Mouse (Mus musculus) testis, adult 2 months (tissue): ENCODE measurements around the gene Dnm3. TPM values are rescaled to one million over a fixed set of nuclear protein-coding genes. Genes with fewer than 3 reads are reported as not detected.

Source experiments
- H3K27ac ChIP-seq: fragments of 200-500 bp; 2 replicates; pipeline ENCODE4 v1.5.1; 2012; ENCODE audit warnings: low read depth, low read length; ENCODE audit not compliant: control insufficient read depth, insufficient read depth
- H3K27me3 ChIP-seq: fragments of 200-500 bp; 2 replicates; pipeline ENCODE4 v1.6.1; 2012; ENCODE audit warnings: mild to moderate bottlenecking, low read length, moderate library complexity; ENCODE audit not compliant: control insufficient read depth, insufficient read depth
- H3K36me3 ChIP-seq: fragments of 200-500 bp; 2 replicates; pipeline ENCODE4 v1.6.1; 2012; ENCODE audit warnings: mild to moderate bottlenecking, low read length; ENCODE audit not compliant: control insufficient read depth, insufficient read depth
- H3K4me1 ChIP-seq: fragments of 200-500 bp; 2 replicates; pipeline ENCODE4 v1.6.1; 2012; ENCODE audit warnings: low read length; ENCODE audit not compliant: control insufficient read depth, insufficient read depth
- H3K4me3 ChIP-seq: fragments of 200-500 bp; 2 replicates; pipeline ENCODE4 v1.5.1; 2012; ENCODE audit warnings: low read depth, mild to moderate bottlenecking, low read length, moderate library complexity, mixed read lengths; ENCODE audit not compliant: control insufficient read depth
- CTCF ChIP-seq: fragments of 200-500 bp; IDR thresholded peaks from 2 replicates; pipeline ENCODE4 v1.5.1; 2012; ENCODE audit warnings: low read depth, mild to moderate bottlenecking, inconsistent platforms, low read length, moderate library complexity; ENCODE audit not compliant: control insufficient read depth, insufficient read depth, insufficient replicate concordance
- POLR2A ChIP-seq: fragments of 200-500 bp; IDR thresholded peaks from 2 replicates; pipeline ENCODE4 v1.6.1; 2012; ENCODE audit warnings: low read depth, mild to moderate bottlenecking, inconsistent platforms, low read length, moderate library complexity; ENCODE audit not compliant: control insufficient read depth
- polyA plus RNA-seq: library from polyadenylated mRNA; depleted of rRNA; stranded (reverse); fragments of >200 nt; gene quantifications from 2 replicates; pipeline ENCODE4 v1.2.3, GENCODE M21; 2012

Gene Dnm3
- polyA plus RNA-seq, 1 experiment = 13.8 TPM

- Histone ChIP-seq H3K27me3 (no peaks in the 10 kb centered on the region), H3K4me1 (no peaks in the 10 kb centered on the region), H3K27ac (no peak overlapping the region), H3K36me3 (no peaks in the 10 kb centered on the region), H3K4me3 (no peak overlapping the region)
- TF ChIP-seq POLR2A = no peak
- TF ChIP-seq CTCF = no peak
These were observed 368.4 kb downstream of the Dnm3 start for GRCm38 (mm10) chr1:162109437-162109813.

DNA sequence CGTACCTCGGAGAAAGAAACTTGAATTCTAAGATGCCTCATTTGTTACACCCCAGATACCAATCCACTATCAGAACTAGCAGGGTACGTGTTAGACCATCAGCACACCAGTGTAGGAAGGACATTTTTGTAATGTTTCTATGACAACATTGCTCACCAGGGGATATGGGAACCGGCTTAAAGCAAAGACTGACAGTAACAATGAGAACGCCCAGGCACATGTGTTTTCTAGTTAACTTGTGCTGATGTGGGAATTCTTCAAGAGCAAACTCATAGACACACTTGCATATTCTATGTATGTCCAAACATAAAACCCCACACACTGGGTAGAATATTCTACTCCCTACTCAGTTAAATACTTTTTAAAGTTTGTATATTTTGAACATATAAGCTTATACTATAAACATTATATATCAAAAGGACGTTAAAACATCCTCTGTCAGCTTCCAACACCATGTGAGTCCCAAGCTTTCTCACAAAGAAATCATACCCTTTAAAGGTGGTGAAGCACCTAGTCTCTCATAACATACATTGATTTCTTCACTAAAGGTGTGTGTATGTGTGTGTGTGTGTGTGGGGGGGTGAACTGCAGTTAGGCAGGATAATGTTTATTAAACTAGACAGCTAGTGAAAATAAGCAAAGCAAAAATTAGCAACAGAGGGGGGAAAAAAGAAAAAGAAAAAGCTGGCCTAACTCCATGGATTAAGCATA is 369.0 kb downstream of the Dnm3 start:
- Histone ChIP-seq H3K36me3 (no peaks in the 10 kb centered on the region), H3K27me3 (no peaks in the 10 kb centered on the region), H3K4me3 (no peak overlapping the region), H3K27ac (no peak overlapping the region), H3K4me1 (no peaks in the 10 kb centered on the region)
- no peak for TF ChIP-seq CTCF
- no peak for TF ChIP-seq POLR2A

- H3K27ac ChIP-seq = peak overlapping the region; percentile 4; the same call in 1 of the 2 replicates
- TF ChIP-seq CTCF (no peak), POLR2A (no peak)
- no peaks in the 10 kb centered on the region for H3K27me3 ChIP-seq
- H3K36me3 ChIP-seq = no peaks in the 10 kb centered on the region
- H3K4me3 ChIP-seq = no peak overlapping the region
- H3K4me1 ChIP-seq = no peaks in the 10 kb centered on the region
These were observed 369.6 kb downstream of the Dnm3 start for GRCm38 (mm10) chr1:162108181-162108671.

- H3K36me3 ChIP-seq = no peaks in the 10 kb centered on the region
- no peak overlapping the region for H3K27ac ChIP-seq
These were observed 370.7 kb downstream of the Dnm3 start for GRCm38 (mm10) chr1:162107011-162107606.

DNA sequence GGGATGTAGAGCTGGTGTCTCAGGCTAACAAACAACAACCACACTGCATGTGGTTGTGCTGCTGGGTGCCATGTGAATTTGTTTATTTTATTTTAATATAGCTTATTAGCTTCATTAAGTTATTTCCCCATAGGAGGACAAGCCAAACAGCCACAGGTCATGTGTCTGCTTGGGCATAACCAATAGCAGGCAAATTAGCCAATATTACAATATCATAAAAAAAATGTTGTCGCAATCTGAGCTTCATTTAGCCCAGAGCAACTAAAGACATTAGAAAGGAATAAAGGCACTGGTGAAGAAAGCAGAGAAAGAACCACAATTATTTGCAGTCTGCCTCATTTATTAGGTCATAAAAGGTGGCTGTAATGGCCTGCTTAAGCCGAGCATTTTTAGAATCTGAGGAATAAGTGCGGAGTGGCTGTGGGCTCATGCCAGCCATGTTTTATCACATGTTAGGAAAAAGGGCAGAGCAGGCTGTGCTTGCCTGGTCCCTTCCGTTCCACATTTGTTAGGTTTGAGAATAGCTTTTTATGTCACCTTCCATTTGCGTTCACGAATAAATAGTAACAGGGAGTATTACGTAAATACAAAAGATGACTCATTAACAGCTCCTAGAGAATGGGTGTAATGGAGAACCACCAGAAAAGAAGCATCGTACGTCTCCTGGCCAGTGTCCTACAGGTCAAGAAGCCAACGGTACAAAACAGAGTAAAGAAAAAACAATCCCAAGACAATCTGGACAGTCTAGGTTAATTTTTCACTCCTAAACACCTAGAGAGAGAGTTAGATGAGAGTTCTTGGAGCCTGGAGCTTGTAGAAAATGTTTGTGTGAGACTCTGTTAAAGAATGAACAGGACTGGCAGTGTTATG is 376.6 kb downstream of the Dnm3 start:
- Histone ChIP-seq H3K27ac (no peak overlapping the region), H3K4me3 (no peak overlapping the region), H3K27me3 (no peaks in the 10 kb centered on the region), H3K36me3 (no peaks in the 10 kb centered on the region), H3K4me1 (no peaks in the 10 kb centered on the region)
- TF ChIP-seq POLR2A = no peak
- no peak for TF ChIP-seq CTCF

More at GRCm38 (mm10) chr1:162107011-162107606, 370.7 kb downstream of the Dnm3 start:
- Histone ChIP-seq H3K4me3 (no peak overlapping the region), H3K27me3 (no peaks in the 10 kb centered on the region), H3K4me1 (no peaks in the 10 kb centered on the region)
- TF ChIP-seq POLR2A (no peak), CTCF (no peak)

- no peak overlapping the region for H3K27ac ChIP-seq
- no peaks in the 10 kb centered on the region for H3K27me3 ChIP-seq
- no peak for TF ChIP-seq CTCF
- no peak for TF ChIP-seq POLR2A
- no peaks in the 10 kb centered on the region for H3K36me3 ChIP-seq
- H3K4me3 ChIP-seq = no peak overlapping the region
- no peaks in the 10 kb centered on the region for H3K4me1 ChIP-seq
These were observed 377.6 kb downstream of the Dnm3 start for GRCm38 (mm10) chr1:162100033-162100820.

DNA sequence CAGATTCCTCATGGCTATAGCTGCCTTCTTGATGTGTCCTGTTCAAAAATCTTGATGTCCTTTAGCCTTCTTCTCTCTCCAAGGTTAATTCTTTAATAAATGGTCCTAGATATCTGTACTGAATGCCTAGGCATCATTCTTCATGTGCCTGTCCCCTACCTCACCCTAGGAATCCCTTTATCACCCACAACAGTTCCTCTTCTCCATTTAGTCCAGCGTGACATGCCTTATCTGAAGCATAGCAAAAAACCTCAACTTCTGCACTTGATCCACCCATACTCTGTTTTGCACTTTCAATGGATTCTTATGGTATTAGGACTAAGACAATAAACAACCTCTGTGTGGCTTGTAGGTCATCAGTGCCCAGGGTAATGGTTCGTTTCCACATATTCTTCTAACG is 378.6 kb downstream of the Dnm3 start:
- H3K27ac ChIP-seq = no peak overlapping the region
- H3K27me3 ChIP-seq = no peaks in the 10 kb centered on the region
- no peak overlapping the region for H3K4me3 ChIP-seq
- H3K36me3 ChIP-seq = no peaks in the 10 kb centered on the region
- no peak for TF ChIP-seq CTCF
- TF ChIP-seq POLR2A = no peak
- no peaks in the 10 kb centered on the region for H3K4me1 ChIP-seq
